Mouse (Mus musculus) left cerebral cortex, adult 11 months (tissue): ENCODE results near the gene Dtymk.

Source experiments
- DNase-seq: peaks from one replicate; pipeline ENCODE4 v3.0.0; 2022; ENCODE audit warnings: low spot score

The Dtymk gene

DNA sequence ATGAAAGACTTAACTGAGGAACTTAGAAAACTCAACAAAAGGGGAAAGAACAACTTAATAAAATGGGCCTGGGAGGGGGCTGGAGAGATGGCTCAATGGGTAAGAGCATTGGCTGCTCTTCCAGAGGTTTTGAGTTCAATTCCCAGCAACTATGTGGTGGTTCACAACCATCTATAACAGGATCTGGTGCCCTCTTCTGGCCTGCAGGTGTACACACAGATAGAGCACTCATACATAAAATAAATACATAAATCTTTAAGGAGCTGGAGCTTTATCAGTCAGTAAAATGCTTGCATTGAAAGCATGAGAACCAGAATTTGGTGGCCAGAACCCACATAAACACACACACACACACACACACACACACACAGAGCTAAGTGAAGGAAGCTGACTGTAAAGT lies 58.8 kb downstream of the Dtymk start:
- DNase-seq: no peak
